ENCODE assay signal across 9 mouse cellular contexts in the genomic region with DNA sequence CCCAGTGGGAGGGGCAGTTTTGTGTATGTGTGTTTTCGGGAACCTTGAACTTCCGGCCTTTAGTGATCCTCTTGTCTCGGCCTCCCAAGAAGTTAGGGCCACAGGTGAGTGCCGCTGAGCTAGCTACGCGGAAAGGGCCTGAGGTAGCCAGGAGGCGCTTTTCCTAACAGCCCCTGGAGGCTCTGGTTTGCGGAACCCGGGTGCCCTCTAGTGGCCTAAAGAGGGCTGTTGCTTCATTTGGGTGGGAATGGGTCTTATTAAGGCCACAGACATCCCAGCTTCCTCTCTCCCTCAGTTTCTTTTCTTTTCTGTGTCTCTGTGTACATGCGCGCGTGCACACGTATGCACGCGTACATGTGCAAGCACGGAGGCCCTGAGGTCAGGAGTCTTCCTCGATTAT. TPM values are rescaled to one million over a fixed set of nuclear protein-coding genes. Genes with fewer than 3 reads are reported as not detected.
DNase-seq lines count a peak whose midpoint lies in the region; ATAC-seq and TF ChIP-seq lines count a peak whose summit lies in the region.
"Had no signal": no experiment of that assay in that cellular context is flagged by ENCODE, and none has a peak within 500 bp of the region (broad histone marks: within the 10 kb centered on the region; RNA-seq: fewer than 3 reads in every experiment).

No protein-coding gene starts in this region.

- H3K27ac ChIP-seq in kidney, adult 2 months (ENCODE audit: insufficient read depth, low read depth, low read length), result no peak overlapping the region
- H3K27ac ChIP-seq in limb, embryonic 11.5 days (replicated peaks; ENCODE audit: low read depth, low read length), result no peak overlapping the region
- H3K27ac ChIP-seq: embryonic facial prominence, embryonic 12.5 days had no signal

- ATAC-seq in activated CD4-positive, CD25-positive, alpha-beta regulatory T cell, adult 4 months, result peak; percentile 54
- ATAC-seq in limb, embryonic 11.5 days (ENCODE audit: insufficient number of reproducible peaks, low FRiP score, low TSS enrichment, low read depth), result no peak
- peak; percentile 37; the same call in 1 of the 2 replicates for ATAC-seq in monocyte, adult 5-6 weeks (replicated peaks; ENCODE audit: insufficient number of reproducible peaks, low FRiP score, low TSS enrichment, poor library complexity, severe bottlenecking)

- no peaks in the 10 kb centered on the region for H3K9me3 ChIP-seq in limb, embryonic 11.5 days (ENCODE audit: control insufficient read depth, low read length)
- H3K9me3 ChIP-seq: embryonic facial prominence, embryonic 12.5 days had no signal

- WGBS in kidney, adult 2 months, result 21% methylated on average over 17 of the region's 17 CpGs
- 12% methylated on average over 17 of the region's 17 CpGs for WGBS in limb, embryonic 11.5 days

- no peaks in the 10 kb centered on the region for H3K4me1 ChIP-seq in kidney, adult 2 months (ENCODE audit: control insufficient read depth, insufficient read depth, low read length)
- H3K4me1 ChIP-seq in limb, embryonic 11.5 days (ENCODE audit: control insufficient read depth, insufficient read depth, low read length), result no peaks in the 10 kb centered on the region
- H3K4me1 ChIP-seq: embryonic facial prominence, embryonic 12.5 days had no signal

- no peak for TF ChIP-seq POLR2A in kidney, adult 2 months (IDR thresholded peaks at IDR 0.05; ENCODE audit: low read depth, low read length)

- H3K36me3 ChIP-seq in kidney, adult 2 months (ENCODE audit: control insufficient read depth, insufficient read depth, low read length), result no peaks in the 10 kb centered on the region; the same call in 1 of the 2 replicates
- no peaks in the 10 kb centered on the region for H3K36me3 ChIP-seq in limb, embryonic 11.5 days (ENCODE audit: control insufficient read depth, insufficient read depth, low read length)
- H3K36me3 ChIP-seq in splenic B cell, adult 2 months (ENCODE audit: control insufficient read depth, insufficient read depth, low read length, poor library complexity, severe bottlenecking), result no peaks in the 10 kb centered on the region

- no peak overlapping the region for H3K4me3 ChIP-seq in kidney, adult 2 months (ENCODE audit: insufficient read depth, low read depth, low read length)
- no peak overlapping the region for H3K4me3 ChIP-seq in limb, embryonic 11.5 days (ENCODE audit: low read depth, low read length)
- H3K4me3 ChIP-seq: embryonic facial prominence, embryonic 12.5 days had no signal

- peak; percentile 89 for TF ChIP-seq CTCF in kidney, adult 2 months (conservative IDR thresholded peaks at IDR 0.05; ENCODE audit: insufficient read depth, insufficient read length, low read depth, low read length)

- H3K27me3 ChIP-seq in kidney, adult 2 months (replicated peaks; ENCODE audit: control insufficient read depth, insufficient read depth, low read length), result no peaks in the 10 kb centered on the region
- no peaks in the 10 kb centered on the region for H3K27me3 ChIP-seq in limb, embryonic 11.5 days (ENCODE audit: control insufficient read depth, insufficient read depth, low read length)
- H3K27me3 ChIP-seq in splenic B cell, adult 2 months (ENCODE audit: control insufficient read depth, insufficient read depth, low read length, poor library complexity, severe bottlenecking), result no peaks in the 10 kb centered on the region
- H3K27me3 ChIP-seq: embryonic facial prominence, embryonic 12.5 days had no signal

- H3K4me2 ChIP-seq in limb, embryonic 11.5 days (ENCODE audit: low read depth, severe bottlenecking), result no peak overlapping the region
- H3K4me2 ChIP-seq: embryonic facial prominence, embryonic 12.5 days had no signal

- DNase-seq in 3134 (ENCODE audit: extremely low read depth, insufficient read length, low spot score), result peak; percentile 43
- peak; percentile 59 to 81 for DNase-seq in cerebellum, postnatal 4 days (ENCODE audit: low spot score in 2 of 2)
- DNase-seq in gastrocnemius, postnatal 10 days, result peak; percentile 76
- peak; percentile 80 for DNase-seq in kidney, adult 2 months
- DNase-seq in limb, embryonic 11.5 days (ENCODE audit: low spot score), result peak; percentile 90
- peak; percentile 87 for DNase-seq in splenic B cell, adult 2 months (ENCODE audit: low read depth, low spot score)

- H3K9ac ChIP-seq in limb, embryonic 11.5 days (ENCODE audit: low read length), result no peak overlapping the region
- H3K9ac ChIP-seq: embryonic facial prominence, embryonic 12.5 days had no signal

RNA-seq across cellular contexts. Expression of a gene that starts 6.5 kb away (rescaled TPM):
- polyA plus RNA-seq in activated CD4-positive, CD25-positive, alpha-beta regulatory T cell, adult 4 months (2017; shearing (Covaris generic)), result under 1 TPM in 1 of 2 experiments, not detected in 1; 0.45 TPM
- 10 to 100 TPM; 10.3 to 11.5 TPM for total RNA-seq in gastrocnemius, postnatal 10 days (2021)
- 7.5 and 8.7 TPM in 2 replicates for polyA plus RNA-seq in kidney, adult 2 months (2012; rRNA removed)
- polyA plus RNA-seq in limb, embryonic 11.5 days (2014; fragmentation: Nextera tagmentation; extraction: Ambion mirVana), result 10.2 and 12.0 TPM in 2 replicates
- 9.8 to 17.4 TPM (median 10.7 TPM) in 3 replicates for total RNA-seq in monocyte, adult 5-6 weeks (2017)

RNA-seq across cellular contexts. Expression of a gene that starts 54.1 kb away (rescaled TPM):
- polyA plus RNA-seq in activated CD4-positive, CD25-positive, alpha-beta regulatory T cell, adult 4 months (2017; shearing (Covaris generic)), result 10 to 100 TPM; 45.0 to 50.4 TPM
- total RNA-seq in gastrocnemius, postnatal 10 days (2021), result 10 to 100 TPM; 26.9 to 28.2 TPM
- polyA plus RNA-seq in kidney, adult 2 months (2012; rRNA removed), result 9.0 and 14.1 TPM in 2 replicates
- 79.9 and 85.0 TPM in 2 replicates for polyA plus RNA-seq in limb, embryonic 11.5 days (2014; fragmentation: Nextera tagmentation; extraction: Ambion mirVana)
- total RNA-seq in monocyte, adult 5-6 weeks (2017), result 11.6 to 44.1 TPM (median 27.7 TPM) in 3 replicates
